Mouse (Mus musculus): ENCODE measurements around the gene Abl2. TPM values are rescaled to one million over a fixed set of nuclear protein-coding genes. Genes with fewer than 3 reads are reported as not detected.

Abl2 gene
- total RNA-seq, 1 experiment, result 41.1 TPM

DNA sequence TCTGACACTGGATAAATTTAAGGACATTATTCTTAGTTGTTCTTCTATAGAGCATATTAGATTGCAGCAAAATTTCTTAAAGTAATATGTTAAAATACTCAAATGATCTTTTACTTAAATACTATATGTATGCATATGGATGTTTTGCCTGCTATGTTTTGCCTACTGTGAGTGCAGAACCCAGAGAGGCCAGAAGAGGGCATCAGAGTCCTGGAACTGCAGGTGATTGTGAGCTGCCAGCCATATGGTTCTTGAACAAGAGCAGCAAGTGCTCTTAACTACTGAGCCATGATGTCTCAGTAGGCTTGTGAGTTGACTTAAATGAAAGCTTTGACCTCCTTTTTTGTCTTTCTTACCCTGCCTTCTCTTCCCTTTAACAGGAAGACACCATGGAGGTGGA, 72.4 kb downstream of the Abl2 start:
- Histone ChIP-seq H3K9me3 (ENCODE audit: control insufficient read depth, insufficient read depth, low read depth, low read length) (no peaks in the 10 kb centered on the region), H3K4me1 (ENCODE audit: control insufficient read depth in 2 of 2, insufficient read depth in 2 of 2, low read length in 2 of 2, poor library complexity in 1 of 2) (no peaks in the 10 kb centered on the region), H3K9ac (ENCODE audit: insufficient read depth, low read depth, low read length, poor library complexity, severe bottlenecking) (no peak overlapping the region), H3K4me3 (ENCODE audit: insufficient read depth in 1 of 2, low read depth in 1 of 2, low read length in 2 of 2, poor library complexity in 1 of 2, severe bottlenecking in 1 of 2) (no peak overlapping the region), H3K27ac (ENCODE audit: insufficient read depth, low read depth, low read length, poor library complexity, severe bottlenecking) (no peak overlapping the region), H3K36me3 (ENCODE audit: control insufficient read depth, insufficient read depth, low read length, poor library complexity, severe bottlenecking) (peaks cover 25% of the 10 kb centered on the region)
- in situ Hi-C loops (cut with MboI; ENCODE audit: low sequenced_read_pairs in 2 of 2, unreplicated experiment in 2 of 2), result no loop called here
- DNase-seq (ENCODE audit: low read depth, low spot score), result no peak
- TF ChIP-seq ZNF384 (IDR thresholded peaks at IDR 0.05; ENCODE audit: low read depth, low read length) (no peak), MAFK (IDR thresholded peaks at IDR 0.05; ENCODE audit: insufficient read depth, low read depth, low read length) (no peak), ZC3H11A (IDR thresholded peaks at IDR 0.05; ENCODE audit: borderline replicate concordance, low read depth, low read length) (no peak), HCFC1 (IDR thresholded peaks at IDR 0.05; ENCODE audit: borderline replicate concordance, insufficient read depth, low read length) (no peak), CHD2 (IDR thresholded peaks at IDR 0.05; ENCODE audit: low read depth, low read length) (no peak)

DNA sequence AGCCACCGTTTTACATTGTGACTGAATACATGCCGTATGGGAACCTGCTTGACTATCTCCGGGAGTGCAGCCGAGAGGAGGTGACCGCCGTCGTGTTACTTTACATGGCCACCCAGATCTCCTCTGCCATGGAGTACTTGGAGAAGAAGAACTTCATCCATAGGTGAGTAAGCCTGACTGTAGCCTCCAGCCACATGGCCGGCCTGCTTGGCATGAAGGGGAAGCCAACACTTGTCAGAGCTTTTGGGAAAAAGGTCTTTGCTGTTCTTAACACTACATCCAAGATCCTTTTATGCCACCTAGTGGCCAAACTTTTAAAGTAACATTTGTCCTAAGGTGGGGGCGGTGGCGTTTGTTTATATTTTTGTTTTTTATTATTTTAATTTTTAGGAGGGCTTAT, 74.5 kb downstream of the Abl2 start:
- no peaks in the 10 kb centered on the region for H3K4me1 ChIP-seq (ENCODE audit: control insufficient read depth in 2 of 2, insufficient read depth in 2 of 2, low read length in 2 of 2, poor library complexity in 1 of 2)
- no peaks in the 10 kb centered on the region for H3K9me3 ChIP-seq (ENCODE audit: control insufficient read depth, insufficient read depth, low read depth, low read length)
- H3K9ac ChIP-seq (ENCODE audit: insufficient read depth, low read depth, low read length, poor library complexity, severe bottlenecking), result no peak overlapping the region
- H3K36me3 ChIP-seq (ENCODE audit: control insufficient read depth, insufficient read depth, low read length, poor library complexity, severe bottlenecking), result peaks cover 27% of the 10 kb centered on the region
- H3K4me3 ChIP-seq (ENCODE audit: insufficient read depth in 1 of 2, low read depth in 1 of 2, low read length in 2 of 2, poor library complexity in 1 of 2, severe bottlenecking in 1 of 2), result no peak overlapping the region
- TF ChIP-seq ZC3H11A (IDR thresholded peaks at IDR 0.05; ENCODE audit: borderline replicate concordance, low read depth, low read length) (peak; percentile 36; the same call in 1 of the 2 replicates), HCFC1 (IDR thresholded peaks at IDR 0.05; ENCODE audit: borderline replicate concordance, insufficient read depth, low read length) (no peak), ZNF384 (IDR thresholded peaks at IDR 0.05; ENCODE audit: low read depth, low read length) (no peak)
- DNase-seq (ENCODE audit: low read depth, low spot score), result no peak
- in situ Hi-C loops (cut with MboI; ENCODE audit: low sequenced_read_pairs in 2 of 2, unreplicated experiment in 2 of 2), result no loop called here
- no peak overlapping the region for H3K27ac ChIP-seq (ENCODE audit: insufficient read depth, low read depth, low read length, poor library complexity, severe bottlenecking)

DNA sequence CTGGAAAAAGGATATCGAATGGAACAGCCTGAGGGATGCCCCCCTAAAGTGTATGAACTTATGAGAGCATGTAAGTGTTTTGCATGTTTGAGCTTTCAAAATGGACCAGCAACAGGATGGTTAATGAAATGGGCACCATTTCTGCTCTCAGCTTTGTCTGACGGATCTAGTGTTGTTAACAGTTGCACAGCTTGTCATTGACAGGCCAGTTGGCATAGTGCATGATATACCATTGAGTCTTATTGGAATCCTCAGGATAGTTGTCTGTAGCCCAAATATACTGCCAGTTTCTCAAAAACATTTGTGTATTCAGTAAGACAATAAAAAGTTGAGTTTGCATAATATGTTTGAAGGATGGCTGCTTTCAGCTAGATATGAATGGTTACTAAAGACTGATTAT, 76.6 kb downstream of the Abl2 start:
- H3K9ac ChIP-seq (ENCODE audit: insufficient read depth, low read depth, low read length, poor library complexity, severe bottlenecking), result no peak overlapping the region
- H3K36me3 ChIP-seq (ENCODE audit: control insufficient read depth, insufficient read depth, low read length, poor library complexity, severe bottlenecking), result peaks cover 24% of the 10 kb centered on the region
- TF ChIP-seq HCFC1 (IDR thresholded peaks at IDR 0.05; ENCODE audit: borderline replicate concordance, insufficient read depth, low read length), result no peak
- no peaks in the 10 kb centered on the region for H3K9me3 ChIP-seq (ENCODE audit: control insufficient read depth, insufficient read depth, low read depth, low read length)
- DNase-seq (ENCODE audit: low read depth, low spot score), result no peak
- no peaks in the 10 kb centered on the region for H3K4me1 ChIP-seq (ENCODE audit: control insufficient read depth in 2 of 2, insufficient read depth in 2 of 2, low read length in 2 of 2, poor library complexity in 1 of 2)
- no peak overlapping the region for H3K27ac ChIP-seq (ENCODE audit: insufficient read depth, low read depth, low read length, poor library complexity, severe bottlenecking)
- no peak overlapping the region for H3K4me3 ChIP-seq (ENCODE audit: insufficient read depth in 1 of 2, low read depth in 1 of 2, low read length in 2 of 2, poor library complexity in 1 of 2, severe bottlenecking in 1 of 2)
- in situ Hi-C loops (cut with MboI; ENCODE audit: low sequenced_read_pairs in 2 of 2, unreplicated experiment in 2 of 2), result no loop called here

DNA sequence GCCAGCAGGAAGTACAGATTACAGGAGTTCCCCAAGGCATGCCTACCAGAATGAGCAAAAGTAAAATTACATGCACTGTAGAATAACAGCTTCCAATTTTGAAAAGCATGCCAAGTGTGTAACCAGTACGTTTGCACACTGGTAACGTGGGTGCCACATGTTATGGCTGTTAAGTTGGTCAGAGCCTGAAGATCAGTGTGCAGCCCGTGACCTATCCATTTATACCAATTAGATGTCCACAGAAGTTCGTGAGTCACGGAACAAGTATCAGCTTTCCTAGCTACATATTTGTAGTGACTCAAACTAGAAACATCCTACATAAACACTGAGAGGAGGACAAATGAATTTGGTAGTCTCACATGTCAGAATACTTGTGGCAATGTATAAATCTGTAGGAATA, 80.9 kb downstream of the Abl2 start:
- in situ Hi-C loops (cut with MboI; ENCODE audit: low sequenced_read_pairs in 2 of 2, unreplicated experiment in 2 of 2), result no loop called here
- H3K9ac ChIP-seq (ENCODE audit: insufficient read depth, low read depth, low read length, poor library complexity, severe bottlenecking), result no peak overlapping the region
- no peak for DNase-seq (ENCODE audit: low read depth, low spot score)
- H3K9me3 ChIP-seq (ENCODE audit: control insufficient read depth, insufficient read depth, low read depth, low read length), result no peaks in the 10 kb centered on the region
- H3K4me1 ChIP-seq (ENCODE audit: control insufficient read depth in 2 of 2, insufficient read depth in 2 of 2, low read length in 2 of 2, poor library complexity in 1 of 2), result peaks cover 0 to 8% of the 10 kb centered on the region in 2 experiments; a peak in 1 of 4 replicates
- no peak for TF ChIP-seq ZC3H11A (IDR thresholded peaks at IDR 0.05; ENCODE audit: borderline replicate concordance, low read depth, low read length)
- no peak for TF ChIP-seq MAFK (IDR thresholded peaks at IDR 0.05; ENCODE audit: insufficient read depth, low read depth, low read length)
- TF ChIP-seq ZNF384 (IDR thresholded peaks at IDR 0.05; ENCODE audit: low read depth, low read length), result no peak
- no peak for TF ChIP-seq CHD2 (IDR thresholded peaks at IDR 0.05; ENCODE audit: low read depth, low read length)
- TF ChIP-seq HCFC1 (IDR thresholded peaks at IDR 0.05; ENCODE audit: borderline replicate concordance, insufficient read depth, low read length), result no peak
- no peak overlapping the region for H3K27ac ChIP-seq (ENCODE audit: insufficient read depth, low read depth, low read length, poor library complexity, severe bottlenecking)
- peaks cover 36% of the 10 kb centered on the region for H3K36me3 ChIP-seq (ENCODE audit: control insufficient read depth, insufficient read depth, low read length, poor library complexity, severe bottlenecking)
- H3K4me3 ChIP-seq (ENCODE audit: insufficient read depth in 1 of 2, low read depth in 1 of 2, low read length in 2 of 2, poor library complexity in 1 of 2, severe bottlenecking in 1 of 2), result no peak overlapping the region

DNA sequence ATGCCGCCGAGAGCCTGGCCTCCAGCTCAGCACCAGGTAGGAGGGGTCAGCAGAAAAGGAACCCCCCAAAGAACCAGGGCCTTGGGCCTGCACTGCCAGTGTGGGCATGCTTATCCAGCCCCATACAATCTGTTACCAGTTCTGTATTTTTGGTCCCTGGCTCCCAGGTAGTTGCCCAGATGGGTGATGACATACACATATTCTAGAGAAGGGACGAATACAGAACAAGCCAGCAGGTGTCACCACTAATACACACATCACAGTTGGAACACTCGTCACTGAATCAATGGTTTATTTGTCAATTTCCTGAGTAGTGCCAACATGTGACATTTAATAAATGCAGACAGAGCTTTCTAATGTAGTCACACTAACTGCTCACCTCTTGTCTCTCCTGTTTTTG, 82.0 kb downstream of the Abl2 start:
- TF ChIP-seq HCFC1 (IDR thresholded peaks at IDR 0.05; ENCODE audit: borderline replicate concordance, insufficient read depth, low read length) (no peak), ZC3H11A (IDR thresholded peaks at IDR 0.05; ENCODE audit: borderline replicate concordance, low read depth, low read length) (0 out of 2 replicates have a peak, but pooled peaks have one; percentile 9), CHD2 (IDR thresholded peaks at IDR 0.05; ENCODE audit: low read depth, low read length) (no peak)
- peaks cover 37% of the 10 kb centered on the region for H3K36me3 ChIP-seq (ENCODE audit: control insufficient read depth, insufficient read depth, low read length, poor library complexity, severe bottlenecking)
- H3K27ac ChIP-seq (ENCODE audit: insufficient read depth, low read depth, low read length, poor library complexity, severe bottlenecking), result no peak overlapping the region

More for the DNA sequence above, 82.0 kb downstream of the Abl2 start:
- H3K4me3 ChIP-seq (ENCODE audit: insufficient read depth in 1 of 2, low read depth in 1 of 2, low read length in 2 of 2, poor library complexity in 1 of 2, severe bottlenecking in 1 of 2), result no peak overlapping the region
- no peak for DNase-seq (ENCODE audit: low read depth, low spot score)
- in situ Hi-C loops (cut with MboI; ENCODE audit: low sequenced_read_pairs in 2 of 2, unreplicated experiment in 2 of 2), result no loop called here
- peaks cover 0 to 8% of the 10 kb centered on the region in 2 experiments; a peak in 1 of 4 replicates for H3K4me1 ChIP-seq (ENCODE audit: control insufficient read depth in 2 of 2, insufficient read depth in 2 of 2, low read length in 2 of 2, poor library complexity in 1 of 2)
- no peak overlapping the region for H3K9ac ChIP-seq (ENCODE audit: insufficient read depth, low read depth, low read length, poor library complexity, severe bottlenecking)
- no peaks in the 10 kb centered on the region for H3K9me3 ChIP-seq (ENCODE audit: control insufficient read depth, insufficient read depth, low read depth, low read length)
